Mouse (Mus musculus) kidney, adult 2 months (tissue): Measurements from ENCODE around the gene Slc25a13.

Experiments used
- CTCF ChIP-seq: fragments of 200-500 bp; conservative IDR thresholded peaks from 2 replicates; pipeline ENCODE4 v1.5.1; 2011; ENCODE audit warnings: low read depth, mild to moderate bottlenecking, control low read depth, low read length, moderate library complexity, mixed read lengths; ENCODE audit not compliant: insufficient read depth, insufficient read length
- POLR2A ChIP-seq: fragments of 200-500 bp; IDR thresholded peaks from one replicate; pipeline ENCODE4 v1.6.1; 2011; ENCODE audit warnings: low read depth, low read length, control low read depth

- TF ChIP-seq POLR2A (no peak), CTCF (no peak)
Observed at GRCm38 (mm10) chr6:6058548-6058947, 158.4 kb downstream of the Slc25a13 start.
